Mouse (Mus musculus) small intestine, adult 2 months (tissue): Measurements from ENCODE around the gene AC124108.1. TPM values are rescaled to one million over a fixed set of nuclear protein-coding genes. Genes with fewer than 3 reads are reported as not detected.

Experiments used
- H3K27ac ChIP-seq: fragments of 200-500 bp; 2 replicates; pipeline ENCODE4 v1.5.1; 2012; ENCODE audit warnings: low read depth, low read length, control low read depth, inconsistent platforms; ENCODE audit not compliant: insufficient read depth
- H3K27me3 ChIP-seq: fragments of 200-500 bp; 2 replicates; pipeline ENCODE4 v1.6.1; 2012; ENCODE audit warnings: mild to moderate bottlenecking, moderate library complexity, low read length, inconsistent platforms; ENCODE audit not compliant: control insufficient read depth, insufficient read depth
- H3K36me3 ChIP-seq: fragments of 200-500 bp; 2 replicates; pipeline ENCODE4 v1.6.1; 2012; ENCODE audit warnings: mild to moderate bottlenecking, low read length, control low read depth, inconsistent platforms; ENCODE audit not compliant: control insufficient read depth, insufficient read depth
- H3K4me1 ChIP-seq: fragments of 200-500 bp; 2 replicates; pipeline ENCODE4 v1.6.1; 2012; ENCODE audit warnings: low read length, inconsistent platforms, mixed read lengths; ENCODE audit not compliant: control insufficient read depth, insufficient read depth, insufficient read length
- H3K4me3 ChIP-seq: fragments of 200-500 bp; 2 replicates; pipeline ENCODE4 v1.5.1; 2012; ENCODE audit warnings: low read depth, mild to moderate bottlenecking, control low read depth, inconsistent platforms, low read length, moderate library complexity
- CTCF ChIP-seq: fragments of 200-500 bp; IDR thresholded peaks from 2 replicates; pipeline ENCODE4 v1.5.1; 2012; ENCODE audit warnings: low read depth, mild to moderate bottlenecking, control low read depth, inconsistent platforms, low read length, moderate library complexity, mixed read lengths; ENCODE audit not compliant: insufficient replicate concordance, insufficient read length; ENCODE audit errors: extremely low read depth
- POLR2A ChIP-seq: fragments of 200-500 bp; IDR thresholded peaks from 2 replicates; pipeline ENCODE4 v1.6.1; 2012; ENCODE audit warnings: low read depth, mild to moderate bottlenecking, control low read depth, inconsistent platforms, low read length, moderate library complexity
- whole genome bisulfite sequencing: fragments of 180-500 bp; shearing (Covaris S2); methylation state at CpG from one replicate; pipeline ENCODE4 v1.1.7; 2018; 5-methylcytosine and 5-hydroxymethylcytosine counted together
- polyA plus RNA-seq: library from polyadenylated mRNA; depleted of rRNA; stranded (reverse); fragments of >200 nt; gene quantifications from 2 replicates; pipeline ENCODE4 v1.2.3, GENCODE M21; 2012

AC124108.1 gene
- polyA plus RNA-seq, 1 experiment = not detected

- 15% methylated on average over 7 of the region's 7 CpGs for WGBS
- peaks cover 2% of the 10 kb centered on the region; the same call in 1 of the 2 replicates for H3K27me3 ChIP-seq
- no peak for TF ChIP-seq POLR2A
- peak; percentile 53; the same call in 1 of the 2 replicates for TF ChIP-seq CTCF
- H3K36me3 ChIP-seq = no peaks in the 10 kb centered on the region
- no peak overlapping the region for H3K4me3 ChIP-seq
- H3K27ac ChIP-seq = no peak overlapping the region
- no peaks in the 10 kb centered on the region for H3K4me1 ChIP-seq
Measured at GRCm38 (mm10) chr1:132210922-132211321, 19.7 kb downstream of the AC124108.1 start.

- Histone ChIP-seq H3K27ac (no peak overlapping the region), H3K4me1 (no peaks in the 10 kb centered on the region), H3K4me3 (no peak overlapping the region), H3K36me3 (no peaks in the 10 kb centered on the region), H3K27me3 (peaks cover 2% of the 10 kb centered on the region; the same call in 1 of the 2 replicates)
- TF ChIP-seq POLR2A (no peak), CTCF (no peak)
- 39% methylated on average over 12 of the region's 12 CpGs for WGBS
Measured at GRCm38 (mm10) chr1:132211672-132212071, 20.4 kb downstream of the AC124108.1 start.

DNA sequence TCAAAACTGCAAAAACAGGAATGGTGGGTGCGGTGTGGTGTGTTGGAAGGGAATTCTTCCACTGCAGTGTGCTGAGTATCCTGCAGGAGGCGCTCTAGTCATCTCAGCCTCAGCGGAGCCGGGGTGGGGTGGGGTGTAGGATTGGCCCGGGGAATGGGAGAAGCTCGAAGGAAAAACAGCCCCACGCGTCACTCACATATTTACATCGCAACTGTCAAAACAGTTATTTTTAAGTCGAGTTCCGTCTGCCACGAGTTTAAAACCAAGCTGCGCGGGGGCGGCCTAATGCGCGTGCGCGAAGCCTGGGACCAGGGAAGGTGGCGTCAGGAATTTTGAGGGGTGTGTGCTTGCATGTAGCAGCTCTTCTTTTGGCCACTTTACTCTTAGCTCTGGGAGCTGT lies 21.0 kb downstream of the AC124108.1 start:
- peak overlapping the region; percentile 21 for H3K4me3 ChIP-seq
- no peak overlapping the region for H3K27ac ChIP-seq
- TF ChIP-seq POLR2A (no peak), CTCF (peak; percentile 72; the same call in 1 of the 2 replicates)
- WGBS = 7% methylated on average over 20 of the region's 20 CpGs
- H3K27me3 ChIP-seq = peaks cover 2% of the 10 kb centered on the region; the same call in 1 of the 2 replicates
- no peaks in the 10 kb centered on the region for H3K4me1 ChIP-seq
- no peaks in the 10 kb centered on the region for H3K36me3 ChIP-seq

DNA sequence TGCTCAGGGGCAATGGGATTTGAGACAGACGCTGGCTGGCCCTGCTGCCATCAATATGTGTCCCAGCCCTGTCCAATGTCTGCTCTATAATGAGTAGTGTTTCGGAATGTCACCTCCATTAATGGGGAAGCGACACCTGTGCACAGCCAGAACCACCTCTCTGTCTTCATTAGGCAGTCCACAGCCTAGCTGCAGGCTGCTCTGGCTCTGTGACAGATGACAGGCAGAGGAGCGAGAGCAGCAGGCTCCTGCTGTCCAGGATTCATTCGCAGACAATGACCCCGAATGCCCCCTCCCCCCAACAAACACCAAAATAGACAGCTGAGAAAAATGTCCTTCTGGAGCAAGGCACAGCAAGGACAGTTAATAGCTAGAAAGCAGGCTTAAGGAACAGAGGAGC lies 21.8 kb downstream of the AC124108.1 start:
- TF ChIP-seq POLR2A (no peak), CTCF (no peak)
- no peak overlapping the region for H3K4me3 ChIP-seq
- H3K36me3 ChIP-seq = no peaks in the 10 kb centered on the region
- WGBS = 58% methylated on average over 6 of the region's 6 CpGs
- no peaks in the 10 kb centered on the region for H3K4me1 ChIP-seq
- no peak overlapping the region for H3K27ac ChIP-seq
- H3K27me3 ChIP-seq = peaks cover 2% of the 10 kb centered on the region; the same call in 1 of the 2 replicates

DNA sequence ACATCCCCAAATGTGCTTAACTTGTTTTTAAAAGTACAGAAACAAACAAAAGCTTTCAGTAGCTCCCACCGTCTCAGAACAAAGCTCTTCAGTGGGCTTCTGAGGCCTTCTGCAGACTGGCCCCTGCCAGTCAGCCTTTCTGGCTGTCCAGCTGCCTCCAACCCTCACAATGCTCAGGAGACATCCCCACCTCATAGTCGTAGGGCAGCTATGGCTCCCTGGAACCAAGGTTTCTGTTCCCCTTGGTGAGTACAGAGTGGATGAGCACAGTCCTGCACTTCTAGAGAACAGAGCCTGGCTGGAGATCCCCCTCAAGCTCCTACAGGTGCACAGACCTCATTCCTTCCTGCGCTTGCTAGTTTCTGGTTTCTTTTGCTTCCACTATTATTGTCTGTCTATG lies 25.0 kb downstream of the AC124108.1 start:
- Histone ChIP-seq H3K27ac (no peak overlapping the region), H3K4me1 (no peaks in the 10 kb centered on the region), H3K4me3 (no peak overlapping the region), H3K27me3 (peaks cover 7% of the 10 kb centered on the region; the same call in 1 of the 2 replicates), H3K36me3 (no peaks in the 10 kb centered on the region)
- WGBS = 58% methylated on average over 3 of the region's 3 CpGs
- TF ChIP-seq CTCF (no peak), POLR2A (no peak)

- TF ChIP-seq CTCF = no peak
- no peak for TF ChIP-seq POLR2A
- WGBS = 32% methylated on average over 2 of the region's 2 CpGs
- H3K27ac ChIP-seq = no peak overlapping the region
Measured at GRCm38 (mm10) chr1:132221627-132222026, 30.4 kb downstream of the AC124108.1 start.

GRCm38 (mm10) chr1:132222166-132222565 lies 30.9 kb downstream of the AC124108.1 start:
- 23% methylated on average over 6 of the region's 6 CpGs for WGBS
- no peak overlapping the region for H3K27ac ChIP-seq
- no peaks in the 10 kb centered on the region for H3K4me1 ChIP-seq
- no peaks in the 10 kb centered on the region for H3K36me3 ChIP-seq
- no peak for TF ChIP-seq CTCF
- TF ChIP-seq POLR2A = no peak
- H3K27me3 ChIP-seq = peaks cover 7% of the 10 kb centered on the region; the same call in 1 of the 2 replicates
- H3K4me3 ChIP-seq = no peak overlapping the region

More at GRCm38 (mm10) chr1:132221627-132222026, 30.4 kb downstream of the AC124108.1 start:
- Histone ChIP-seq H3K27me3 (peaks cover 7% of the 10 kb centered on the region; the same call in 1 of the 2 replicates), H3K4me3 (no peak overlapping the region), H3K4me1 (no peaks in the 10 kb centered on the region), H3K36me3 (no peaks in the 10 kb centered on the region)
